Mouse (Mus musculus) liver, embryonic 14.5 days (tissue): Measurements from ENCODE around the gene Shank2. TPM values are rescaled to one million over a fixed set of nuclear protein-coding genes. Genes with fewer than 3 reads are reported as not detected.
A peak's percentile ranks its signal among the peaks of the same experiment; 100 is the strongest.

Source experiments
- ATAC-seq: fragments of 200-750 bp; cut with Nextera tagmentation; 2 replicates; pipeline ENCODE4 v1.8.0; 2017; ENCODE audit warnings: moderate number of reproducible peaks, mild to moderate bottlenecking, moderate library complexity; ENCODE audit not compliant: insufficient read depth
- DNase-seq, 3 experiments: peaks; one replicate each; pipeline ENCODE4 v3.0.0-alpha.2; 2012 to 2013; ENCODE audit warnings: low read depth in 3 of 3, low spot score in 3 of 3
- H3K27ac ChIP-seq: fragments of 300-500 bp; sonication (generic); 2 replicates; pipeline ENCODE4 v1.5.1; 2014; ENCODE audit warnings: moderate library complexity, mild to moderate bottlenecking, control low read depth, inconsistent platforms
- H3K27me3 ChIP-seq: fragments of 300-500 bp; sonication (generic); 2 replicates; pipeline ENCODE4 v1.6.1; 2014; ENCODE audit warnings: mild to moderate bottlenecking, low read length, moderate library complexity; ENCODE audit not compliant: control insufficient read depth, insufficient read depth
- H3K36me3 ChIP-seq: fragments of 300-500 bp; sonication (generic); replicated peaks from 2 replicates; pipeline ENCODE4 v1.6.1; 2014; ENCODE audit warnings: low read depth; ENCODE audit not compliant: control insufficient read depth, insufficient read depth
- H3K4me1 ChIP-seq, 2 experiments: fragments of 200-500 bp in 1 of 2; fragments of 300-500 bp in 1 of 2; sonication (generic) in 1 of 2; replicated peaks; 2 replicates each; pipeline ENCODE4 v1.6.1; 2012 to 2014; ENCODE audit warnings: antibody characterized with exemption in 1 of 2, inconsistent platforms in 1 of 2, low read length in 1 of 2; ENCODE audit not compliant: control insufficient read depth in 2 of 2, insufficient read depth in 2 of 2
- H3K4me2 ChIP-seq: fragments of 300-500 bp; sonication (generic); 2 replicates; pipeline ENCODE4 v1.6.1; 2014; ENCODE audit warnings: low read depth, mild to moderate bottlenecking, control low read depth, moderate library complexity
- H3K4me3 ChIP-seq, 2 experiments: fragments of 200-500 bp in 1 of 2; fragments of 300-500 bp in 1 of 2; sonication (generic) in 1 of 2; 2 replicates each; pipeline ENCODE4 v1.5.1; 2012 to 2014; ENCODE audit warnings: low read depth in 2 of 2, low read length in 2 of 2, mild to moderate bottlenecking in 2 of 2, control low read depth in 1 of 2, inconsistent platforms in 1 of 2, moderate library complexity in 1 of 2; ENCODE audit not compliant: insufficient read depth in 1 of 2
- H3K9ac ChIP-seq: fragments of 300-500 bp; sonication (generic); replicated peaks from 2 replicates; pipeline ENCODE4 v1.6.1; 2014; ENCODE audit warnings: mild to moderate bottlenecking, control low read depth, moderate library complexity
- H3K9me3 ChIP-seq: fragments of 300-500 bp; sonication (generic); 2 replicates; pipeline ENCODE4 v1.6.1; 2016; ENCODE audit warnings: low read length, mixed read lengths; ENCODE audit not compliant: control insufficient read depth
- CTCF ChIP-seq: IDR thresholded peaks from 2 replicates; pipeline ENCODE4 v1.5.1; 2016; ENCODE audit warnings: antibody characterized with exemption, low read depth, control low read depth
- EP300 ChIP-seq: IDR thresholded peaks from 2 replicates; pipeline ENCODE4 v1.6.1; 2016; ENCODE audit warnings: antibody characterized with exemption, low read depth
- WGBS: fragments of 180-500 bp; shearing (Covaris S2); extraction: QIAGEN DNeasy Blood & Tissue Kit; methylation state at CpG from one replicate; pipeline ENCODE4 v1.1.7; 2014; ENCODE audit not compliant: insufficient replicate concordance; 5-methylcytosine and 5-hydroxymethylcytosine counted together
- polyA plus RNA-seq, 2 experiments: library from polyadenylated mRNA; depleted of rRNA in 1 of 2; stranded (reverse) in 1 of 2; unstranded in 1 of 2; fragments of >200 nt; fragmentation: Nextera tagmentation in 1 of 2; extraction: Ambion mirVana in 1 of 2; gene quantifications; 2 replicates each; pipeline versions ENCODE4 v1.2.1 to v1.2.3; 2012 to 2014

Shank2 gene
- polyA plus RNA-seq, 2 experiments = 0.17 to 0.35 TPM

GRCm38 (mm10) chr7:144409682-144410081 lies 408.0 kb downstream of the Shank2 start:
- Histone ChIP-seq H3K4me1 (no peaks in the 10 kb centered on the region), H3K4me3 (no peak overlapping the region), H3K4me2 (no peak overlapping the region), H3K27me3 (no peaks in the 10 kb centered on the region), H3K36me3 (no peaks in the 10 kb centered on the region), H3K9ac (no peak overlapping the region), H3K27ac (no peak overlapping the region), H3K9me3 (no peaks in the 10 kb centered on the region)
- TF ChIP-seq CTCF = no peak
- no peak for TF ChIP-seq EP300
- DNase-seq (no peak), ATAC-seq (no peak)
- 64% methylated on average over 18 of the region's 18 CpGs for WGBS

GRCm38 (mm10) chr7:144411967-144412906 lies 410.5 kb downstream of the Shank2 start:
- Histone ChIP-seq H3K4me2 (no peak overlapping the region), H3K9ac (no peak overlapping the region), H3K4me3 (no peak overlapping the region), H3K4me1 (no peaks in the 10 kb centered on the region), H3K9me3 (no peaks in the 10 kb centered on the region), H3K36me3 (no peaks in the 10 kb centered on the region), H3K27ac (no peak overlapping the region), H3K27me3 (no peaks in the 10 kb centered on the region)
- no peak for DNase-seq
- ATAC-seq = no peak
- 66% methylated on average over 22 of the region's 22 CpGs for WGBS
- TF ChIP-seq EP300 (no peak), CTCF (no peak)

- no peak overlapping the region for H3K27ac ChIP-seq
- H3K4me1 ChIP-seq = no peaks in the 10 kb centered on the region
- 54% methylated on average over 5 of the region's 5 CpGs for WGBS
- no peaks in the 10 kb centered on the region for H3K9me3 ChIP-seq
- TF ChIP-seq EP300 (no peak), CTCF (0 out of 2 replicates have a peak, but pooled peaks have one; percentile 17)
- DNase-seq = no peak
- no peaks in the 10 kb centered on the region for H3K36me3 ChIP-seq
- no peak overlapping the region for H3K4me3 ChIP-seq
- H3K4me2 ChIP-seq = no peak overlapping the region
- no peak overlapping the region for H3K9ac ChIP-seq
- no peak for ATAC-seq
- H3K27me3 ChIP-seq = no peaks in the 10 kb centered on the region
Measured at GRCm38 (mm10) chr7:144414632-144415031, 412.9 kb downstream of the Shank2 start.

GRCm38 (mm10) chr7:144415795-144416194 lies 414.1 kb downstream of the Shank2 start:
- no peaks in the 10 kb centered on the region for H3K4me1 ChIP-seq
- no peaks in the 10 kb centered on the region for H3K27me3 ChIP-seq
- no peak for TF ChIP-seq EP300
- TF ChIP-seq CTCF = peak; percentile 31
- DNase-seq = no peak
- ATAC-seq = no peak
- no peaks in the 10 kb centered on the region for H3K36me3 ChIP-seq
- no peak overlapping the region for H3K27ac ChIP-seq
- H3K9me3 ChIP-seq = no peaks in the 10 kb centered on the region
- H3K9ac ChIP-seq = no peak overlapping the region
- no peak overlapping the region for H3K4me2 ChIP-seq
- no peak overlapping the region for H3K4me3 ChIP-seq
- WGBS = 60% methylated on average over 4 of the region's 4 CpGs

GRCm38 (mm10) chr7:144417234-144417633 lies 415.5 kb downstream of the Shank2 start:
- no peak overlapping the region for H3K4me3 ChIP-seq
- no peak overlapping the region for H3K4me2 ChIP-seq
- DNase-seq = no peak
- H3K4me1 ChIP-seq = no peaks in the 10 kb centered on the region
- no peaks in the 10 kb centered on the region for H3K9me3 ChIP-seq
- 56% methylated on average over 2 of the region's 2 CpGs for WGBS
- H3K36me3 ChIP-seq = no peaks in the 10 kb centered on the region
- TF ChIP-seq EP300 (no peak), CTCF (no peak)
- ATAC-seq = no peak
- no peak overlapping the region for H3K9ac ChIP-seq
- H3K27me3 ChIP-seq = no peaks in the 10 kb centered on the region
- no peak overlapping the region for H3K27ac ChIP-seq
